Mouse (Mus musculus): ENCODE data around the gene Acad10.

DNA sequence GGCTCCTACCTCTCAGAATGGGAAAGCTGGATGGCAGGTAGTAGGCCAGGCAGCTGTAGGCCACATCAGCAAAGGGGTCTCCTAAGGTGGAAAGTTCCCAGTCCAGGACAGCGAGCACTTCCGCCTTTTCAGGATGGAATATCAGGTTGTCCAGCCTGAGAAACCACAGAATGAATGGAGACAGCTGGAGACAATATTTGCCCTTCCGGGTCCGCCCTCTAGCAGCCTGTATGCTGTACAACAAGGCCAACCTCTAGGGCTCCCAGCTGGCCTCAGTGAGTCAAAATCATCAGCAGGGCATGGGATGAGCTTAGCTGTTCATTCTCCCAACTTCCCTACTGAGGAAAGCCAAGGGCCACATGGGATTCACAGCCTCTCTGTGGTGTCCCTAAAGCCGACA is 25.6 kb downstream of the Acad10 start:
- TF ChIP-seq CTCF (IDR thresholded peaks at IDR 0.05; ENCODE audit: low read depth) (no peak), EP300 (IDR thresholded peaks at IDR 0.05; ENCODE audit: low read depth) (no peak)
